Mouse (Mus musculus): Measurements from ENCODE around the gene Barx1.

The Barx1 gene

GRCm38 (mm10) chr13:48667461-48667860 is 4.7 kb downstream of the Barx1 start:
- DNase-seq (ENCODE audit: low read depth, low spot score) = no peak

GRCm38 (mm10) chr13:48668091-48668975 is 5.5 kb downstream of the Barx1 start:
- DNase-seq (ENCODE audit: low read depth, low spot score) = no peak
- no peaks in the 10 kb centered on the region for H3K36me3 ChIP-seq (ENCODE audit: control insufficient read depth, insufficient read depth, low read length, poor library complexity, severe bottlenecking)
- H3K27me3 ChIP-seq (ENCODE audit: control insufficient read depth, insufficient read depth, low read length, poor library complexity, severe bottlenecking) = peaks cover 2% of the 10 kb centered on the region; the same call in 1 of the 2 replicates

More at GRCm38 (mm10) chr13:48667461-48667860, 4.7 kb downstream of the Barx1 start:
- H3K36me3 ChIP-seq (ENCODE audit: control insufficient read depth, insufficient read depth, low read length, poor library complexity, severe bottlenecking) = no peaks in the 10 kb centered on the region
- H3K27me3 ChIP-seq (ENCODE audit: control insufficient read depth, insufficient read depth, low read length, poor library complexity, severe bottlenecking) = no peaks in the 10 kb centered on the region

GRCm38 (mm10) chr13:48668976-48669534 is 6.3 kb downstream of the Barx1 start:
- Histone ChIP-seq H3K36me3 (ENCODE audit: control insufficient read depth, insufficient read depth, low read length, poor library complexity, severe bottlenecking) (no peaks in the 10 kb centered on the region), H3K27me3 (ENCODE audit: control insufficient read depth, insufficient read depth, low read length, poor library complexity, severe bottlenecking) (peaks cover 2% of the 10 kb centered on the region; the same call in 1 of the 2 replicates)
- no peak for DNase-seq (ENCODE audit: low read depth, low spot score)

GRCm38 (mm10) chr13:48672312-48672840 is 9.6 kb downstream of the Barx1 start:
- peaks cover 2% of the 10 kb centered on the region; the same call in 1 of the 2 replicates for H3K27me3 ChIP-seq (ENCODE audit: control insufficient read depth, insufficient read depth, low read length, poor library complexity, severe bottlenecking)
- no peaks in the 10 kb centered on the region for H3K36me3 ChIP-seq (ENCODE audit: control insufficient read depth, insufficient read depth, low read length, poor library complexity, severe bottlenecking)
- DNase-seq (ENCODE audit: low read depth, low spot score) = no peak

- Histone ChIP-seq H3K36me3 (ENCODE audit: control insufficient read depth, insufficient read depth, low read length, poor library complexity, severe bottlenecking) (no peaks in the 10 kb centered on the region), H3K27me3 (ENCODE audit: control insufficient read depth, insufficient read depth, low read length, poor library complexity, severe bottlenecking) (peaks cover 2% of the 10 kb centered on the region; the same call in 1 of the 2 replicates)
- DNase-seq (ENCODE audit: low read depth, low spot score) = no peak
Measured at GRCm38 (mm10) chr13:48674609-48675008, 11.8 kb downstream of the Barx1 start.

- no peaks in the 10 kb centered on the region for H3K27me3 ChIP-seq (ENCODE audit: control insufficient read depth, insufficient read depth, low read length, poor library complexity, severe bottlenecking)
- H3K36me3 ChIP-seq (ENCODE audit: control insufficient read depth, insufficient read depth, low read length, poor library complexity, severe bottlenecking) = no peaks in the 10 kb centered on the region
- DNase-seq (ENCODE audit: low read depth, low spot score) = peak; percentile 24
Measured at GRCm38 (mm10) chr13:48679351-48679750, 16.6 kb downstream of the Barx1 start.

GRCm38 (mm10) chr13:48686666-48687065 is 23.9 kb downstream of the Barx1 start:
- H3K27me3 ChIP-seq (ENCODE audit: control insufficient read depth, insufficient read depth, low read length, poor library complexity, severe bottlenecking) = no peaks in the 10 kb centered on the region
- no peak for DNase-seq (ENCODE audit: low read depth, low spot score)
- no peaks in the 10 kb centered on the region for H3K36me3 ChIP-seq (ENCODE audit: control insufficient read depth, insufficient read depth, low read length, poor library complexity, severe bottlenecking)

GRCm38 (mm10) chr13:48691991-48692390 is 29.2 kb downstream of the Barx1 start:
- H3K36me3 ChIP-seq (ENCODE audit: control insufficient read depth, insufficient read depth, low read length, poor library complexity, severe bottlenecking) = no peaks in the 10 kb centered on the region
- no peak for DNase-seq (ENCODE audit: low read depth, low spot score)
- no peaks in the 10 kb centered on the region for H3K27me3 ChIP-seq (ENCODE audit: control insufficient read depth, insufficient read depth, low read length, poor library complexity, severe bottlenecking)

- DNase-seq (ENCODE audit: low read depth, low spot score) = no peak
- Histone ChIP-seq H3K36me3 (ENCODE audit: control insufficient read depth, insufficient read depth, low read length, poor library complexity, severe bottlenecking) (no peaks in the 10 kb centered on the region), H3K27me3 (ENCODE audit: control insufficient read depth, insufficient read depth, low read length, poor library complexity, severe bottlenecking) (no peaks in the 10 kb centered on the region)
Measured at GRCm38 (mm10) chr13:48694090-48695064, 31.6 kb downstream of the Barx1 start.

GRCm38 (mm10) chr13:48706385-48706951 is 43.7 kb downstream of the Barx1 start:
- no peak for DNase-seq (ENCODE audit: low read depth, low spot score)

GRCm38 (mm10) chr13:48712675-48713074 is 49.9 kb downstream of the Barx1 start:
- Histone ChIP-seq H3K27me3 (ENCODE audit: control insufficient read depth, insufficient read depth, low read length, poor library complexity, severe bottlenecking) (no peaks in the 10 kb centered on the region), H3K36me3 (ENCODE audit: control insufficient read depth, insufficient read depth, low read length, poor library complexity, severe bottlenecking) (no peaks in the 10 kb centered on the region)
- no peak for DNase-seq (ENCODE audit: low read depth, low spot score)

More at GRCm38 (mm10) chr13:48706385-48706951, 43.7 kb downstream of the Barx1 start:
- Histone ChIP-seq H3K27me3 (ENCODE audit: control insufficient read depth, insufficient read depth, low read length, poor library complexity, severe bottlenecking) (no peaks in the 10 kb centered on the region), H3K36me3 (ENCODE audit: control insufficient read depth, insufficient read depth, low read length, poor library complexity, severe bottlenecking) (no peaks in the 10 kb centered on the region)

GRCm38 (mm10) chr13:48716075-48716474 is 53.3 kb downstream of the Barx1 start:
- DNase-seq (ENCODE audit: low read depth, low spot score) = peak; percentile 4
- H3K36me3 ChIP-seq (ENCODE audit: control insufficient read depth, insufficient read depth, low read length, poor library complexity, severe bottlenecking) = no peaks in the 10 kb centered on the region

More at GRCm38 (mm10) chr13:48716075-48716474, 53.3 kb downstream of the Barx1 start:
- no peaks in the 10 kb centered on the region for H3K27me3 ChIP-seq (ENCODE audit: control insufficient read depth, insufficient read depth, low read length, poor library complexity, severe bottlenecking)

Data from splenic B cell, adult 2 months (primary cell).